Mouse (Mus musculus) thymus, postnatal 10 days (tissue): ENCODE results near the gene Hectd4.
"Not testable (repeated sequence)": the region's sequence is repeated elsewhere in the genome, so short reads cannot be mapped to it uniquely, and the experiment has no call there.

ENCODE experiments used
- DNase-seq, 2 experiments: peaks; one replicate each; pipeline ENCODE4 v3.0.0; 2021; ENCODE audit warnings: low spot score in 2 of 2

Gene Hectd4

GRCm38 (mm10) chr5:121284816-121285215 lies 64.8 kb downstream of the Hectd4 start:
- DNase-seq: no peak

GRCm38 (mm10) chr5:121287213-121287612 lies 67.2 kb downstream of the Hectd4 start:
- DNase-seq: no peak

- DNase-seq: no peak
Measured at GRCm38 (mm10) chr5:121290289-121290688, 70.3 kb downstream of the Hectd4 start.

- no peak for DNase-seq
Measured at GRCm38 (mm10) chr5:121292309-121293165, 72.5 kb downstream of the Hectd4 start.

GRCm38 (mm10) chr5:121305009-121305408 lies 85.0 kb downstream of the Hectd4 start:
- no peak for DNase-seq

- no peak for DNase-seq
Measured at GRCm38 (mm10) chr5:121307620-121308019, 87.6 kb downstream of the Hectd4 start.

- no peak for DNase-seq
Measured at GRCm38 (mm10) chr5:121311576-121311975, 91.6 kb downstream of the Hectd4 start.

- DNase-seq: no peak
Measured at GRCm38 (mm10) chr5:121313764-121314474, 93.9 kb downstream of the Hectd4 start.

- DNase-seq: no peak
Measured at GRCm38 (mm10) chr5:121326079-121326805, 106.2 kb downstream of the Hectd4 start.

- DNase-seq: no peak
Measured at GRCm38 (mm10) chr5:121329333-121330058, 109.5 kb downstream of the Hectd4 start.

- DNase-seq: not testable (repeated sequence)
Measured at GRCm38 (mm10) chr5:121330154-121330816, 110.3 kb downstream of the Hectd4 start.

GRCm38 (mm10) chr5:121331731-121332130 lies 111.7 kb downstream of the Hectd4 start:
- no peak for DNase-seq

GRCm38 (mm10) chr5:121333976-121334375 lies 114.0 kb downstream of the Hectd4 start:
- DNase-seq: no peak

- DNase-seq: no peak
Measured at GRCm38 (mm10) chr5:121334454-121334853, 114.4 kb downstream of the Hectd4 start.

- no peak for DNase-seq
Measured at GRCm38 (mm10) chr5:121335426-121335825, 115.4 kb downstream of the Hectd4 start.

GRCm38 (mm10) chr5:121336009-121336408 lies 116.0 kb downstream of the Hectd4 start:
- DNase-seq: no peak

GRCm38 (mm10) chr5:121336776-121337175 lies 116.8 kb downstream of the Hectd4 start:
- no peak for DNase-seq

GRCm38 (mm10) chr5:121339507-121340230 lies 119.7 kb downstream of the Hectd4 start:
- DNase-seq: no peak

- DNase-seq: no peak
Measured at GRCm38 (mm10) chr5:121340965-121341473, 121.0 kb downstream of the Hectd4 start.

GRCm38 (mm10) chr5:121342490-121342889 lies 122.5 kb downstream of the Hectd4 start:
- no peak for DNase-seq
